33 mouse cellular contexts compared by ENCODE assay signal in the genomic region with DNA sequence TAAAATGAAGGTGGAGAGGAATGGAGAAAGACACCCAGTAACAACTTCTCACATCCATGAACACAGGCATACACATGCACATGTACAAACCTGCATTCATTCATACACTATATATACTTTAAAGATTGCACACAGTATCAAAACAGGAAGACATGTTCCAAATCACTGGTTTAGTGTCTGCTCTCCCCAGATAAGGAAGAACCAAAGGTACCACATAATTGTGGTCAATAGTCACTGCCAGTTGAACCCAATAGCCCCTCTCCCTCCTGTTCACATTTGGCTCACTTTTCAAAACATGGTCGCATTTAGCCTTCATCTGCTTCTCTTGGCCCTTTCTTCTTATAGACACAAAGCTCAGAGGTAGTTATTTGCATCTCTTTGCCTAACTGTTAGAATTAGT.
"Had no signal": no experiment of that assay in that cellular context is flagged by ENCODE, and none has a peak within 500 bp of the region (broad histone marks: within the 10 kb centered on the region; RNA-seq: fewer than 3 reads in every experiment).

No protein-coding gene starts in this region.

- ATAC-seq: liver, embryonic 12.5 days; liver, postnatal 0 days; lung, postnatal 0 days; midbrain, embryonic 13.5 days; midbrain, embryonic 15.5 days; midbrain, embryonic 16.5 days had no signal

- H3K27me3 ChIP-seq: limb, embryonic 13.5 days; limb, embryonic 15.5 days; liver, embryonic 12.5 days; liver, embryonic 13.5 days; liver, embryonic 15.5 days; lung, embryonic 15.5 days; midbrain, embryonic 13.5 days; midbrain, embryonic 15.5 days; neural tube, embryonic 12.5 days; neural tube, embryonic 13.5 days had no signal

- DNase-seq: left cerebral cortex, postnatal 4 days; liver; liver, embryonic 13.5 days; liver, postnatal 0 days; lung, adult 18-20 months; lung, adult 2 months; lung, embryonic 14.5 days; lung, postnatal 10 days; lung, postnatal 14 days; lung, postnatal 36 days; lung, postnatal 4 days; midbrain, embryonic 14.5 days had no signal

- H3K36me3 ChIP-seq: limb, embryonic 10.5 days; limb, embryonic 12.5 days; limb, embryonic 13.5 days; limb, embryonic 15.5 days; liver, embryonic 12.5 days; liver, embryonic 13.5 days; liver, embryonic 15.5 days; lung, embryonic 15.5 days; midbrain, embryonic 10.5 days; midbrain, embryonic 12.5 days; midbrain, embryonic 13.5 days; midbrain, embryonic 15.5 days; neural tube, embryonic 12.5 days; neural tube, embryonic 13.5 days had no signal

- H3K4me2 ChIP-seq: limb, embryonic 12.5 days; limb, embryonic 13.5 days; limb, embryonic 15.5 days; liver, embryonic 11.5 days; liver, embryonic 12.5 days; liver, embryonic 13.5 days; liver, embryonic 15.5 days; lung, embryonic 14.5 days; lung, embryonic 15.5 days; midbrain, embryonic 11.5 days; midbrain, embryonic 12.5 days; midbrain, embryonic 13.5 days; midbrain, embryonic 15.5 days; neural tube, embryonic 12.5 days; neural tube, embryonic 13.5 days had no signal

- H3K4me3 ChIP-seq: limb, embryonic 10.5 days; limb, embryonic 12.5 days; limb, embryonic 13.5 days; limb, embryonic 15.5 days; liver, embryonic 12.5 days; liver, embryonic 13.5 days; liver, embryonic 15.5 days; lung, embryonic 15.5 days; megakaryocyte, embryonic 14.5 days; midbrain, embryonic 10.5 days; midbrain, embryonic 12.5 days; midbrain, embryonic 13.5 days; midbrain, embryonic 15.5 days; myocyte; neural tube, embryonic 12.5 days; neural tube, embryonic 13.5 days had no signal

- H3K27ac ChIP-seq: limb, embryonic 10.5 days; limb, embryonic 12.5 days; limb, embryonic 13.5 days; limb, embryonic 15.5 days; liver, embryonic 12.5 days; liver, embryonic 13.5 days; liver, embryonic 14.5 days; liver, embryonic 15.5 days; lung, embryonic 15.5 days; macrophage; midbrain, embryonic 10.5 days; midbrain, embryonic 12.5 days; midbrain, embryonic 13.5 days; midbrain, embryonic 15.5 days; neural tube, embryonic 12.5 days; neural tube, embryonic 13.5 days had no signal

- H3K4me1 ChIP-seq: liver, embryonic 12.5 days; liver, embryonic 13.5 days; liver, embryonic 15.5 days; lung, embryonic 15.5 days; megakaryocyte, embryonic 14.5 days had no signal

- H3K9me3 ChIP-seq: limb, embryonic 10.5 days; limb, embryonic 12.5 days; limb, embryonic 13.5 days; limb, embryonic 15.5 days; liver, embryonic 12.5 days; liver, embryonic 13.5 days; liver, embryonic 15.5 days; lung, embryonic 15.5 days; midbrain, embryonic 10.5 days; midbrain, embryonic 12.5 days; midbrain, embryonic 13.5 days; midbrain, embryonic 15.5 days; neural tube, embryonic 12.5 days; neural tube, embryonic 13.5 days had no signal

- H3K9ac ChIP-seq: limb, embryonic 12.5 days; limb, embryonic 13.5 days; limb, embryonic 15.5 days; liver, embryonic 12.5 days; liver, embryonic 13.5 days; liver, embryonic 14.5 days; liver, embryonic 15.5 days; liver, postnatal 0 days; lung, embryonic 14.5 days; lung, embryonic 15.5 days; midbrain, embryonic 12.5 days; midbrain, embryonic 13.5 days; midbrain, embryonic 15.5 days; neural tube, embryonic 12.5 days; neural tube, embryonic 13.5 days had no signal
